Mouse (Mus musculus) MEL (cell line): ENCODE measurements around the gene Xylt2.

Experiments
- BHLHE40 ChIP-seq: IDR thresholded peaks from 2 replicates; pipeline ENCODE4 v1.6.1; 2012; ENCODE audit warnings: low read depth, mild to moderate bottlenecking, inconsistent platforms, low read length, improper control_type of control experiment, borderline replicate concordance
- CHD1 ChIP-seq: IDR thresholded peaks from 2 replicates; pipeline ENCODE4 v1.6.1; 2012; ENCODE audit warnings: low read depth, mild to moderate bottlenecking, inconsistent platforms, low read length, improper control_type of control experiment
- CTCF ChIP-seq, 3 experiments: IDR thresholded peaks in 2 of 3; conservative IDR thresholded peaks in 1 of 3; 2 replicates each; pipeline ENCODE4 v1.5.1; 2011 to 2012; ENCODE audit warnings: low read length in 3 of 3, low read depth in 2 of 3, mild to moderate bottlenecking in 2 of 3, improper control_type of control experiment in 1 of 3, inconsistent platforms in 1 of 3, mixed read lengths in 1 of 3, moderate library complexity in 1 of 3; ENCODE audit not compliant: control insufficient read depth in 1 of 3, insufficient read depth in 1 of 3, poor library complexity in 1 of 3, severe bottlenecking in 1 of 3
- EP300 ChIP-seq, 2 experiments: IDR thresholded peaks; 2 replicates each; pipeline ENCODE4 v1.6.1; 2011; ENCODE audit warnings: improper control_type of control experiment in 2 of 2, low read length in 2 of 2, low read depth in 1 of 2, mild to moderate bottlenecking in 1 of 2
- GATA1 ChIP-seq: IDR thresholded peaks from 2 replicates; pipeline ENCODE4 v1.6.1; 2011; ENCODE audit warnings: low read depth, low read length, improper control_type of control experiment
- JUND ChIP-seq: IDR thresholded peaks from 2 replicates; pipeline ENCODE4 v1.6.1; 2011; ENCODE audit warnings: low read depth, mild to moderate bottlenecking, improper control_type of control experiment, low read length
- MAX ChIP-seq: IDR thresholded peaks from 2 replicates; pipeline ENCODE4 v1.6.1; 2011; ENCODE audit warnings: low read length, improper control_type of control experiment
- MEF2A ChIP-seq: IDR thresholded peaks from 2 replicates; pipeline ENCODE4 v1.6.1; 2014; ENCODE audit warnings: low read depth, mild to moderate bottlenecking, inconsistent platforms, low read length, improper control_type of control experiment; ENCODE audit not compliant: poor library complexity, insufficient replicate concordance, severe bottlenecking; ENCODE audit errors: extremely low read depth
- POLR2A ChIP-seq, 2 experiments: IDR thresholded peaks; 2 replicates each; pipeline ENCODE4 v1.6.1; 2011 to 2012; ENCODE audit warnings: low read length in 2 of 2, mild to moderate bottlenecking in 2 of 2, control low read depth in 1 of 2, improper control_type of control experiment in 1 of 2, low read depth in 1 of 2, moderate library complexity in 1 of 2; ENCODE audit not compliant: control insufficient read depth in 1 of 2, insufficient read depth in 1 of 2, poor library complexity in 1 of 2
- SMC3 ChIP-seq: IDR thresholded peaks from 2 replicates; pipeline ENCODE4 v1.6.1; 2011; ENCODE audit warnings: low read depth, low read length, improper control_type of control experiment
- TAL1 ChIP-seq: IDR thresholded peaks from 2 replicates; pipeline ENCODE4 v1.6.1; 2012; ENCODE audit warnings: mild to moderate bottlenecking, inconsistent platforms, low read length, moderate library complexity, mixed read lengths
- TBP ChIP-seq: IDR thresholded peaks from 2 replicates; pipeline ENCODE4 v1.8.0; 2011; ENCODE audit warnings: low read depth, low read length, improper control_type of control experiment
- ZKSCAN1 ChIP-seq: IDR thresholded peaks from 2 replicates; pipeline ENCODE4 v1.6.1; 2012; ENCODE audit warnings: low read depth, mild to moderate bottlenecking, inconsistent platforms, low read length, improper control_type of control experiment, moderate library complexity

- no peak for TF ChIP-seq POLR2A (IDR thresholded peaks at IDR 0.05; ENCODE audit: control insufficient read depth in 1 of 2, insufficient read depth in 1 of 2, low read depth in 1 of 2, low read length in 2 of 2, poor library complexity in 1 of 2)
- TF ChIP-seq ZKSCAN1, result no peak
- no peak for TF ChIP-seq TAL1
- no peak for TF ChIP-seq CTCF (IDR thresholded peaks at IDR 0.05 in 2 of 3, conservative IDR thresholded peaks at IDR 0.05 in 1 of 3; ENCODE audit: control insufficient read depth in 1 of 3, insufficient read depth in 1 of 3, low read depth in 2 of 3, low read length in 3 of 3, poor library complexity in 1 of 3, severe bottlenecking in 1 of 3)
- no peak for TF ChIP-seq GATA1
- no peak for TF ChIP-seq JUND
- TF ChIP-seq MAX, result no peak
- TF ChIP-seq CHD1, result no peak
- TF ChIP-seq MEF2A, result no peak
- TF ChIP-seq TBP, result no peak
- no peak for TF ChIP-seq EP300 (IDR thresholded peaks at IDR 0.05; ENCODE audit: low read depth in 1 of 2, low read length in 2 of 2)
- TF ChIP-seq BHLHE40, result no peak
- TF ChIP-seq SMC3, result no peak
Measured at GRCm38 (mm10) chr11:94617646-94618045, 59.7 kb downstream of the Xylt2 start.
